In the genomic region with DNA sequence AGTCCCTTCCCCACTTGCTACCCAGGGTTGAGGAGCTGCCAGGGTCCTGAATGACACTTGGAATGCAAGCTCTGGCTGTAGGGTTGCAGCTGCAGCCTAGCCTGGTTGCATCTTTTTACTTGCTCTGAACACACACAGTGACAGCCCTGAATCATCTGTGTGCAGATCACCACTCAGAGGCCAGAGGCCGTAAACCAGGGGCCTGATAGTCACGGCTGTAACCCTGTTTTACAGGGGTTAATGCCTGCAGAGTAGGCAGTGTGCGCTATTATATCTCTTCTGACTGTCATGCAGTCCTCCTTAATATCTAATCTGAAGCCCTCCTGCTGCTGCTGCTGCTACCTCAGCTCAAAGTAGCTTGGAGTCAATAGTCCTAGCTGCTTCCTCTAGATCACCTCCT, we compare ENCODE assay signal across 21 mouse cellular contexts. TPM values are rescaled to one million over a fixed set of nuclear protein-coding genes. Genes with fewer than 3 reads are reported as not detected.
DNase-seq lines count a peak whose midpoint lies in the region; ATAC-seq and TF ChIP-seq lines count a peak whose summit lies in the region.
"Had no signal": no experiment of that assay in that cellular context is flagged by ENCODE, and none has a peak within 500 bp of the region (broad histone marks: within the 10 kb centered on the region; RNA-seq: fewer than 3 reads in every experiment).

No protein-coding gene starts in this region.

- DNase-seq in heart, postnatal 36 days: no peak
- DNase-seq in liver, embryonic 11.5 days (ENCODE audit: low spot score): no peak
- DNase-seq in liver: no peak
- no peak for DNase-seq in liver, embryonic 14.5 days (ENCODE audit: low read depth in 3 of 3, low spot score in 3 of 3)
- no peak for DNase-seq in thymus, postnatal 0 days (ENCODE audit: low spot score)
- no peak for DNase-seq in left cerebral cortex, postnatal 14 days (ENCODE audit: low spot score in 2 of 2)
- DNase-seq: adrenal gland, adult 2 months; adrenal gland, postnatal 25 days; cerebellum, adult 18-20 months; cerebellum, adult 9-11 months; cerebellum, postnatal 36 days; forebrain, postnatal 0 days; gastrocnemius, postnatal 36 days; heart, adult 18-20 months had no signal

- 50% methylated on average over 3 of the region's 3 CpGs for WGBS in heart, embryonic 12.5 days
- WGBS in liver, embryonic 11.5 days: 32% methylated on average over 3 of the region's 3 CpGs
- 18% methylated on average over 3 of the region's 3 CpGs for WGBS in liver, embryonic 14.5 days (ENCODE audit: insufficient replicate concordance)

- intact Hi-C loops in heart, postnatal 36 days (cut with DNase I): loop anchor here (5.0 kb wide), 1 partner anchor 38 kb away; no protein-coding TSS in a partner anchor
- intact Hi-C loops in left cerebral cortex, postnatal 14 days (cut with DNase I): no loop called here

- ATAC-seq in heart, embryonic 12.5 days (ENCODE audit: insufficient number of reproducible peaks, low FRiP score): no peak
- peak; percentile 79 for ATAC-seq in liver, embryonic 11.5 days (replicated peaks; ENCODE audit: low FRiP score)
- ATAC-seq in liver, embryonic 14.5 days (ENCODE audit: insufficient read depth): peak; percentile 69
- peak; percentile 46 for ATAC-seq in megakaryocyte-erythroid progenitor cell, adult 5-6 weeks (replicated peaks; ENCODE audit: low FRiP score, low TSS enrichment, poor library complexity, severe bottlenecking)
- ATAC-seq: forebrain, embryonic 13.5 days; forebrain, postnatal 0 days; hindbrain, postnatal 0 days had no signal

- H3K9me3 ChIP-seq in heart, embryonic 12.5 days (replicated peaks): no peaks in the 10 kb centered on the region
- H3K9me3 ChIP-seq in liver, embryonic 11.5 days (ENCODE audit: control insufficient read depth, low read length): no peaks in the 10 kb centered on the region
- H3K9me3 ChIP-seq in liver, embryonic 14.5 days (ENCODE audit: control insufficient read depth, low read length): no peaks in the 10 kb centered on the region
- H3K9me3 ChIP-seq: forebrain, embryonic 13.5 days; heart, embryonic 10.5 days; hindbrain, embryonic 13.5 days had no signal

- H3K9ac ChIP-seq in heart, embryonic 12.5 days: no peak overlapping the region
- H3K9ac ChIP-seq in liver, embryonic 11.5 days (ENCODE audit: low read depth, low read length): 0 out of 2 replicates have a peak overlapping the region, but pooled peaks have one; percentile 6
- no peak overlapping the region for H3K9ac ChIP-seq in liver, embryonic 14.5 days (replicated peaks)
- H3K9ac ChIP-seq: forebrain, embryonic 13.5 days; forebrain, postnatal 0 days; hindbrain, embryonic 13.5 days had no signal

- H3K4me3 ChIP-seq in heart, embryonic 12.5 days: no peak overlapping the region
- H3K4me3 ChIP-seq in liver, embryonic 11.5 days (ENCODE audit: low read depth, low read length): no peak overlapping the region
- H3K4me3 ChIP-seq in liver, embryonic 14.5 days (ENCODE audit: insufficient read depth in 1 of 2, low read depth in 2 of 2, low read length in 2 of 2): no peak overlapping the region
- H3K4me3 ChIP-seq: forebrain, embryonic 13.5 days; heart, embryonic 10.5 days; hindbrain, embryonic 13.5 days had no signal

- peak; percentile 25; the same call in 1 of the 2 replicates for TF ChIP-seq EP300 in liver, embryonic 14.5 days (IDR thresholded peaks at IDR 0.05; ENCODE audit: low read depth)

- peaks cover 59% of the 10 kb centered on the region for H3K36me3 ChIP-seq in heart, embryonic 12.5 days
- H3K36me3 ChIP-seq in liver, embryonic 11.5 days (ENCODE audit: control insufficient read depth, insufficient read depth, low read length): no peaks in the 10 kb centered on the region; the same call in 1 of the 2 replicates
- no peaks in the 10 kb centered on the region for H3K36me3 ChIP-seq in liver, embryonic 14.5 days (replicated peaks; ENCODE audit: control insufficient read depth, insufficient read depth, low read depth)
- H3K36me3 ChIP-seq: hindbrain, embryonic 13.5 days had no signal

- H3K4me1 ChIP-seq in heart, embryonic 12.5 days (replicated peaks): peaks cover 56% of the 10 kb centered on the region
- peaks cover 28% of the 10 kb centered on the region for H3K4me1 ChIP-seq in liver, embryonic 11.5 days (replicated peaks; ENCODE audit: control insufficient read depth, insufficient read depth, low read length)
- peaks cover 6 to 24% of the 10 kb centered on the region in 2 experiments for H3K4me1 ChIP-seq in liver, embryonic 14.5 days (replicated peaks; ENCODE audit: control insufficient read depth in 2 of 2, insufficient read depth in 2 of 2, low read length in 1 of 2)
- H3K4me1 ChIP-seq: forebrain, embryonic 13.5 days; hindbrain, embryonic 13.5 days had no signal

- TF ChIP-seq CTCF in liver, embryonic 14.5 days (IDR thresholded peaks at IDR 0.05; ENCODE audit: low read depth): no peak

- H3K27me3 ChIP-seq in heart, embryonic 12.5 days (replicated peaks): no peaks in the 10 kb centered on the region
- H3K27me3 ChIP-seq in liver, embryonic 11.5 days (replicated peaks; ENCODE audit: control insufficient read depth, insufficient read depth, low read length): no peaks in the 10 kb centered on the region
- no peaks in the 10 kb centered on the region for H3K27me3 ChIP-seq in liver, embryonic 14.5 days (ENCODE audit: control insufficient read depth, insufficient read depth, low read length)
- H3K27me3 ChIP-seq: CH12.LX; forebrain, embryonic 13.5 days; hindbrain, embryonic 13.5 days had no signal

- peak overlapping the region; percentile 4; the same call in 1 of the 2 replicates for H3K27ac ChIP-seq in heart, embryonic 12.5 days (ENCODE audit: poor library complexity, severe bottlenecking)
- H3K27ac ChIP-seq in liver, embryonic 11.5 days (ENCODE audit: low read depth, low read length): peak overlapping the region; percentile 3; the same call in 1 of the 2 replicates
- no peak overlapping the region for H3K27ac ChIP-seq in liver, embryonic 14.5 days
- H3K27ac ChIP-seq: forebrain, embryonic 13.5 days; heart, embryonic 10.5 days; hindbrain, embryonic 13.5 days; hindbrain, postnatal 0 days had no signal

- H3K4me2 ChIP-seq in heart, embryonic 12.5 days: no peak overlapping the region
- H3K4me2 ChIP-seq in liver, embryonic 11.5 days: no peak overlapping the region
- H3K4me2 ChIP-seq in liver, embryonic 14.5 days (ENCODE audit: low read depth): no peak overlapping the region
- H3K4me2 ChIP-seq: forebrain, embryonic 13.5 days; hindbrain, embryonic 13.5 days had no signal

RNA-seq across cellular contexts. Expression of gene Eng, which starts 23.5 kb away (rescaled TPM):
- 159 and 168 TPM in 2 replicates for polyA plus RNA-seq in heart, embryonic 12.5 days (2016; fragmentation: Nextera tagmentation; extraction: Ambion mirVana)
- 100 to 1,000 TPM; 123 to 136 TPM for total RNA-seq in heart, postnatal 36 days (2021)
- 39.2 and 40.1 TPM in 2 replicates for polyA plus RNA-seq in liver, embryonic 11.5 days (2014; fragmentation: Nextera tagmentation; extraction: Ambion mirVana)
- polyA plus RNA-seq in liver, embryonic 14.5 days (2012; rRNA removed): 15.4 and 17.6 TPM in 2 replicates
- 13.9 and 16.5 TPM in 2 replicates for polyA plus RNA-seq in liver, embryonic 14.5 days (2014; fragmentation: Nextera tagmentation; extraction: Ambion mirVana)
- 97.0 and 99.9 TPM in 2 replicates for total RNA-seq in megakaryocyte-erythroid progenitor cell, adult 5-6 weeks (2014; fragmentation: Nextera tagmentation)
- total RNA-seq in megakaryocyte-erythroid progenitor cell, adult 5-6 weeks (2017): 10.8 and 21.3 TPM in 2 replicates
- polyA plus RNA-seq in thymus, postnatal 0 days (2015; fragmentation: Nextera tagmentation; extraction: Ambion mirVana): 25.9 and 28.5 TPM in 2 replicates
- total RNA-seq in left cerebral cortex, postnatal 14 days (2021): 10 to 100 TPM; 30.7 to 34.5 TPM

RNA-seq across cellular contexts. Expression of gene Fpgs, which starts 34.1 kb away (rescaled TPM):
- 18.7 and 20.3 TPM in 2 replicates for polyA plus RNA-seq in heart, embryonic 12.5 days (2016; fragmentation: Nextera tagmentation; extraction: Ambion mirVana)
- total RNA-seq in heart, postnatal 36 days (2021): 1 to 10 TPM; 5.0 to 6.6 TPM
- polyA plus RNA-seq in liver, embryonic 11.5 days (2014; fragmentation: Nextera tagmentation; extraction: Ambion mirVana): 46.2 and 47.1 TPM in 2 replicates
- 45.3 and 51.0 TPM in 2 replicates for polyA plus RNA-seq in liver, embryonic 14.5 days (2012; rRNA removed)
- polyA plus RNA-seq in liver, embryonic 14.5 days (2014; fragmentation: Nextera tagmentation; extraction: Ambion mirVana): 21.6 and 25.7 TPM in 2 replicates
- 94.2 and 96.1 TPM in 2 replicates for total RNA-seq in megakaryocyte-erythroid progenitor cell, adult 5-6 weeks (2014; fragmentation: Nextera tagmentation)
- total RNA-seq in megakaryocyte-erythroid progenitor cell, adult 5-6 weeks (2017): 45.7 and 66.1 TPM in 2 replicates
- 21.0 and 24.1 TPM in 2 replicates for polyA plus RNA-seq in thymus, postnatal 0 days (2015; fragmentation: Nextera tagmentation; extraction: Ambion mirVana)
- total RNA-seq in left cerebral cortex, postnatal 14 days (2021): 10 to 100 TPM in 1 of 2 experiments, 1 to 10 TPM in 1; 9.5 to 10.1 TPM

RNA-seq across cellular contexts. Expression of gene Cdk9, which starts 43.0 kb away (rescaled TPM):
- 67.5 and 73.3 TPM in 2 replicates for polyA plus RNA-seq in heart, embryonic 12.5 days (2016; fragmentation: Nextera tagmentation; extraction: Ambion mirVana)
- total RNA-seq in heart, postnatal 36 days (2021): 10 to 100 TPM; 24.6 to 26.6 TPM
- 83.4 and 84.5 TPM in 2 replicates for polyA plus RNA-seq in liver, embryonic 11.5 days (2014; fragmentation: Nextera tagmentation; extraction: Ambion mirVana)
- 53.9 and 60.7 TPM in 2 replicates for polyA plus RNA-seq in liver, embryonic 14.5 days (2012; rRNA removed)
- 36.5 and 42.0 TPM in 2 replicates for polyA plus RNA-seq in liver, embryonic 14.5 days (2014; fragmentation: Nextera tagmentation; extraction: Ambion mirVana)
- 95.7 and 133 TPM in 2 replicates for total RNA-seq in megakaryocyte-erythroid progenitor cell, adult 5-6 weeks (2014; fragmentation: Nextera tagmentation)
- 29.6 and 46.5 TPM in 2 replicates for total RNA-seq in megakaryocyte-erythroid progenitor cell, adult 5-6 weeks (2017)
- polyA plus RNA-seq in thymus, postnatal 0 days (2015; fragmentation: Nextera tagmentation; extraction: Ambion mirVana): 125 and 146 TPM in 2 replicates
- 100 to 1,000 TPM; 100 to 106 TPM for total RNA-seq in left cerebral cortex, postnatal 14 days (2021)

RNA-seq across cellular contexts. Expression of gene Ak1, which starts 48.3 kb away (rescaled TPM):
- polyA plus RNA-seq in heart, embryonic 12.5 days (2016; fragmentation: Nextera tagmentation; extraction: Ambion mirVana): 285 and 294 TPM in 2 replicates
- 100 to 1,000 TPM; 631 to 727 TPM for total RNA-seq in heart, postnatal 36 days (2021)
- polyA plus RNA-seq in liver, embryonic 11.5 days (2014; fragmentation: Nextera tagmentation; extraction: Ambion mirVana): 6.7 and 8.3 TPM in 2 replicates
- polyA plus RNA-seq in liver, embryonic 14.5 days (2012; rRNA removed): 0.34 and 0.37 TPM in 2 replicates
- 0.44 and 0.59 TPM in 2 replicates for polyA plus RNA-seq in liver, embryonic 14.5 days (2014; fragmentation: Nextera tagmentation; extraction: Ambion mirVana)
- total RNA-seq in megakaryocyte-erythroid progenitor cell, adult 5-6 weeks (2014; fragmentation: Nextera tagmentation): 1.7 and 2.4 TPM in 2 replicates
- total RNA-seq in megakaryocyte-erythroid progenitor cell, adult 5-6 weeks (2017): 1.2 and 8.0 TPM in 2 replicates
- polyA plus RNA-seq in thymus, postnatal 0 days (2015; fragmentation: Nextera tagmentation; extraction: Ambion mirVana): 2.0 and 2.4 TPM in 2 replicates
- total RNA-seq in left cerebral cortex, postnatal 14 days (2021): 100 to 1,000 TPM; 162 to 164 TPM

RNA-seq across cellular contexts. Expression of gene Sh2d3c, which starts 51.0 kb away (rescaled TPM):
- polyA plus RNA-seq in heart, embryonic 12.5 days (2016; fragmentation: Nextera tagmentation; extraction: Ambion mirVana): 35.4 and 36.0 TPM in 2 replicates
- 10 to 100 TPM; 26.8 to 28.1 TPM for total RNA-seq in heart, postnatal 36 days (2021)
- 13.4 and 14.2 TPM in 2 replicates for polyA plus RNA-seq in liver, embryonic 11.5 days (2014; fragmentation: Nextera tagmentation; extraction: Ambion mirVana)
- 4.7 and 5.8 TPM in 2 replicates for polyA plus RNA-seq in liver, embryonic 14.5 days (2012; rRNA removed)
- 3.5 and 5.1 TPM in 2 replicates for polyA plus RNA-seq in liver, embryonic 14.5 days (2014; fragmentation: Nextera tagmentation; extraction: Ambion mirVana)
- 2.5 and 5.4 TPM in 2 replicates for total RNA-seq in megakaryocyte-erythroid progenitor cell, adult 5-6 weeks (2014; fragmentation: Nextera tagmentation)
- total RNA-seq in megakaryocyte-erythroid progenitor cell, adult 5-6 weeks (2017): 1.1 and 1.4 TPM in 2 replicates
- 20.7 and 23.4 TPM in 2 replicates for polyA plus RNA-seq in thymus, postnatal 0 days (2015; fragmentation: Nextera tagmentation; extraction: Ambion mirVana)
- 10 to 100 TPM; 31.1 to 35.6 TPM for total RNA-seq in left cerebral cortex, postnatal 14 days (2021)
